Mouse (Mus musculus) kidney, adult 2 months (tissue): Measurements from ENCODE around the gene Nrip1.

Experiments
- CTCF ChIP-seq: fragments of 200-500 bp; conservative IDR thresholded peaks from 2 replicates; pipeline ENCODE4 v1.5.1; 2011; ENCODE audit warnings: low read depth, mild to moderate bottlenecking, control low read depth, low read length, moderate library complexity, mixed read lengths; ENCODE audit not compliant: insufficient read depth, insufficient read length
- POLR2A ChIP-seq: fragments of 200-500 bp; IDR thresholded peaks from one replicate; pipeline ENCODE4 v1.6.1; 2011; ENCODE audit warnings: low read depth, low read length, control low read depth

GRCm38 (mm10) chr16:76295322-76295721 lies 78.3 kb downstream of the Nrip1 start:
- TF ChIP-seq CTCF (no peak), POLR2A (no peak)
